Mouse (Mus musculus) c-Kit-negative CD71-positive TER-119-positive erythroid progenitor cells, embryonic 14.5 days (primary cell): ENCODE results near the gene Rtn4rl1.
A peak's percentile ranks its signal among the peaks of the same experiment; 100 is the strongest.
"Not testable (repeated sequence)": the region's sequence is repeated elsewhere in the genome, so short reads cannot be mapped to it uniquely, and the experiment has no call there.

Source experiments
- DNase-seq: peaks from one replicate; pipeline ENCODE4 v3.0.0-alpha.2; 2013; ENCODE audit warnings: low read depth, low spot score

The Rtn4rl1 gene

GRCm38 (mm10) chr11:75165441-75166192 lies 28.0 kb upstream of the Rtn4rl1 start:
- no peak for DNase-seq

- no peak for DNase-seq
These were observed 27.3 kb upstream of the Rtn4rl1 start for GRCm38 (mm10) chr11:75166193-75166842.

- DNase-seq, result no peak
These were observed 26.5 kb upstream of the Rtn4rl1 start for GRCm38 (mm10) chr11:75166861-75167642.

- no peak for DNase-seq
These were observed 25.7 kb upstream of the Rtn4rl1 start for GRCm38 (mm10) chr11:75167643-75168589.

- DNase-seq, result no peak
These were observed 24.8 kb upstream of the Rtn4rl1 start for GRCm38 (mm10) chr11:75168590-75169361.

DNA sequence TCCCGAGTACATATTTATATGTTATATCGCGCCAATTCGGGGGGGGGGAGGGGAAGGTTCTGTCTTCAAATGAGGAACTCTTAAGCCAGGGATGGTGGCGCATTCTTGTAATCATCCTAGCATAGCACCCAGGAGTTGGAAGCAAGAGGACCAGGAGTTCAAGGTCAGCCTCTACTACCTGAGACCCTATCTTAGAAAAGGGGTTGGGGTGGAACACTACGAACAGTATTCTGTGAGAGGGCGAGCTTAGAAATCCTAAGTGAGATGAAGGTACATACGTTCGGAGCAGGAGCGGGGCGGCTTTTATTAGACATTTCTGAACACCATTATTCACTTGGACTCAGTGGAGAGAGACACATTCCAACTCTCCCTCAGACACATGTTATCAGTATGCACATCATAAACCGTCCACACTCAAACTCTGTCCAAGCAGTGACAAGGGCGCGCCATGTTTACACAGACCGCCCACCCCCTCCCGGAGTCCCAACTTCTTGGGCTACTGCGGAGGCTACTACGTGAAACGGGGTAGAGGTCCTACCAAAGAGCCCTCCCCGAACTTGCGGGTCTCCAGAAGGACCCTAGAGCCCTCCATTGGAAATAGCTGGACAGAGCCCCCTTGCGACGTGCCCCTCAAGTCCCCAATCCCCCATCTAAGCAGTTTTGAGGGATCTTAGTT lies 24.0 kb upstream of the Rtn4rl1 start, which contains the start of gene Hic1:
TSS of gene Hic1 (minus strand) at position 115 of the 676 bp plus-strand sequence.
- no peak for DNase-seq

DNA sequence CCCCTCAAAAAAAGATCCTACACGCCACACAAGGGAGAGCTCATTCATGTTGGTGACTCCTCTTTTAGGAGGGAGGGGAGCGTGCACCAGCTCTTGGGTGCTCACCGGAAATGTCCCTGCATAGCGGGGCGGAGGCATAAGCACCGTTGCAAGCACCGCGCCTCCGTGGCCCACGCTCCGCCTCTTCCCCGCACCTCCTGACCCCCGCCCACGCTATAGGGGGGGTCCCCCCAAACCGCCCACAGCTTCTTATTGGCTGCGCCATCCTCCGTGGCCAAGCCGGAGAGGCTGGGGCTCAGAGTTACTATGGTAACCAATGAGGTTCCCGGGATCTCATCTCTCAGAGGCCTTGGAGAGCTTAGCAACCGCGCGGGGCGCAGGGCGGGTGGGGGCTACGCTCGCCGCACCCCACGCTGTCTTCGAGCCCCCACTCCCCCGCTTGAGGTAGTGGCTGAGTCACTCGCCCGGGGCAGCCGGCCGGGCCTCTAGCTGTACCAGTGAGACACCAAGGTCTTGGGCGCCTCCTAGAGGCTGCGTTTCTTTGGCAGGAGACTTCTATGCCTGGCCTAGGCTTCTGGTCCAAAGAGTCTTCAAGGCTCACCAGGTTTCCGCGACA lies 23.3 kb upstream of the Rtn4rl1 start:
- DNase-seq, result no peak

GRCm38 (mm10) chr11:75171186-75171865 lies 22.3 kb upstream of the Rtn4rl1 start:
- DNase-seq, result no peak

GRCm38 (mm10) chr11:75172151-75173094 lies 21.2 kb upstream of the Rtn4rl1 start:
- no peak for DNase-seq

GRCm38 (mm10) chr11:75173095-75173798 lies 20.3 kb upstream of the Rtn4rl1 start:
- no peak for DNase-seq

DNA sequence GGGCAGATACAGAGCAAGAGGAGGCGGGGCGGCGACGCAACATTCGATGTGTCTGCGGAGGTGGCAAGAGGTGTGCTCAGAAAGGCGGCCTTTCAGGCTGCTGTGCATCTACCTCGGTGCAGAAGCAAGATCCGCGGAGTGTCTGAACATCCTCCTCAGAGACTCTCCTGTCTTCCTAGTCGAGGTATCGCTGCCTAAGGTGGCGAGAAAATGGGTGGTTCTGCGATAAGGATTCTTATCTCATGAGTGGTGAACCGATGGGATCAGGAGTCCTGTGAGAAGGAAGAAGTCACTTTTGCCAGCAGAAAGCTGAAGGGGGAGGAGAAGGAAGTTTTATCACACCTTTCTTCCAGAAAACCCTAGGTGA lies 19.8 kb upstream of the Rtn4rl1 start:
- DNase-seq, result no peak

- not testable (repeated sequence) for DNase-seq
These were observed 19.0 kb upstream of the Rtn4rl1 start for GRCm38 (mm10) chr11:75174574-75174973.

- no peak for DNase-seq
These were observed 15.6 kb upstream of the Rtn4rl1 start for GRCm38 (mm10) chr11:75178011-75178410.

GRCm38 (mm10) chr11:75178672-75179208 lies 14.8 kb upstream of the Rtn4rl1 start, which contains the start of gene Ovca2:
Gene Ovca2, minus strand, starts transcription at chr11:75178835.
- DNase-seq, result peak; percentile 74

GRCm38 (mm10) chr11:75183917-75184570 lies 9.5 kb upstream of the Rtn4rl1 start:
- no peak for DNase-seq

- DNase-seq, result no peak
These were observed 9.0 kb upstream of the Rtn4rl1 start for GRCm38 (mm10) chr11:75184573-75184972.
